Mouse (Mus musculus): Measurements from ENCODE around the gene Rgs9. TPM values are rescaled to one million over a fixed set of nuclear protein-coding genes. Genes with fewer than 3 reads are reported as not detected.
"Not testable (repeated sequence)": the region's sequence is repeated elsewhere in the genome, so short reads cannot be mapped to it uniquely, and the experiment has no call there.

Rgs9 gene
- polyA plus RNA-seq, 1 experiment from 2014 or later: 0.73 TPM

DNA sequence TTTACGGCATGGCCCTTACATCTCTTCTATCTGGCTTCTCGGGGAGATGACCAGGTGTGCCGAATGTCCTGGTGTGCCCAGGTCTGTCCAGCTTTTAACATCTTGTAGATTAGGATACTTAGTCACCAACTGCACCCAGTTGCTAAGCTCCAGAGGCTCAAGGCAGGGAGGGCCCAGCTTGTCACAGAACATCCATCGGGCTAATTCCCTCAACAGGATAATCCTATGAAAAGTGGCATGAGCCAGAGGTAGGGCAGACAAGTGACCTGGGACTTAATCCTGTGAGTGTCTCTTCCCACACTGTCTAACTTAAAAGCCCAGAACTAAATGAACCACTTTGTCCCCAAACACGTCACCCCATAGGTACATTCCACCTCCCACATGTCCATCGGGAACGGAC, 898 bp downstream of the Rgs9 start:
- Histone ChIP-seq H3K4me3 (ENCODE audit: low read depth, low read length) (no peak overlapping the region), H3K4me2 (replicated peaks; ENCODE audit: low read depth) (no peak overlapping the region; the same call in 1 of the 2 replicates), H3K36me3 (ENCODE audit: control insufficient read depth, insufficient read depth, low read length) (no peaks in the 10 kb centered on the region), H3K27ac (replicated peaks) (no peak overlapping the region), H3K27me3 (ENCODE audit: control insufficient read depth, insufficient read depth, low read length) (no peaks in the 10 kb centered on the region), H3K9me3 (ENCODE audit: control insufficient read depth, low read length) (no peaks in the 10 kb centered on the region), H3K9ac (ENCODE audit: low read length) (no peak overlapping the region), H3K4me1 (replicated peaks; ENCODE audit: control insufficient read depth, insufficient read depth) (no peaks in the 10 kb centered on the region)
- ATAC-seq (ENCODE audit: low FRiP score, low TSS enrichment): no peak
- WGBS: 82% methylated on average over 7 of the region's 7 CpGs
- no peak for DNase-seq (ENCODE audit: low spot score)
- TF ChIP-seq EP300 (optimal IDR thresholded peaks at IDR 0.05): no peak
- TF ChIP-seq CTCF (IDR thresholded peaks at IDR 0.05; ENCODE audit: low read depth): no peak

DNA sequence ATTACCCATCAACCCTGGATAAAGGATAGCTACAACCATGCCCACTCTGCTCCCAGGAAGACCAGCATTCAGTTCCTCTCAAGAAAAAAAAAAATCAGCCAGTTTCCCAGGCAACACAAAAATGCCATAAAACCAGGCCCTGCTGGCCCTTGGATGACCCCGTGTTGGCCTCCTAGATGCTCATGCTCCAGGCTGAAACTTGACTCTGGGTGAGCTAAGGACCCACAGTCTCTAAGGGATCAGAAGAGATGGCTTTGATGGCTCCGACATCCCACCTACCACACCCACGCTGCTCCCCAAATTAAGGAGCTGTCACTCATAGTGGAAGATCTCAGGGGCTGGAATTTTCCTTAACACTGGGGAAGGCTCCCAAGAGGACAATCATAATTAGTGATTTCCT, 5.9 kb downstream of the Rgs9 start:
- Histone ChIP-seq H3K9ac (ENCODE audit: low read length) (no peak overlapping the region), H3K4me1 (replicated peaks; ENCODE audit: control insufficient read depth, insufficient read depth) (no peaks in the 10 kb centered on the region), H3K36me3 (ENCODE audit: control insufficient read depth, insufficient read depth, low read length) (no peaks in the 10 kb centered on the region), H3K27ac (replicated peaks) (no peak overlapping the region), H3K4me2 (replicated peaks; ENCODE audit: low read depth) (no peak overlapping the region), H3K27me3 (ENCODE audit: control insufficient read depth, insufficient read depth, low read length) (no peaks in the 10 kb centered on the region), H3K4me3 (ENCODE audit: low read depth, low read length) (no peak overlapping the region), H3K9me3 (ENCODE audit: control insufficient read depth, low read length) (no peaks in the 10 kb centered on the region)
- TF ChIP-seq CTCF (IDR thresholded peaks at IDR 0.05; ENCODE audit: low read depth): no peak
- no peak for TF ChIP-seq EP300 (optimal IDR thresholded peaks at IDR 0.05)
- WGBS: 39% methylated on average over 3 of the region's 3 CpGs
- ATAC-seq (ENCODE audit: low FRiP score, low TSS enrichment): no peak
- DNase-seq (ENCODE audit: low spot score): no peak

DNA sequence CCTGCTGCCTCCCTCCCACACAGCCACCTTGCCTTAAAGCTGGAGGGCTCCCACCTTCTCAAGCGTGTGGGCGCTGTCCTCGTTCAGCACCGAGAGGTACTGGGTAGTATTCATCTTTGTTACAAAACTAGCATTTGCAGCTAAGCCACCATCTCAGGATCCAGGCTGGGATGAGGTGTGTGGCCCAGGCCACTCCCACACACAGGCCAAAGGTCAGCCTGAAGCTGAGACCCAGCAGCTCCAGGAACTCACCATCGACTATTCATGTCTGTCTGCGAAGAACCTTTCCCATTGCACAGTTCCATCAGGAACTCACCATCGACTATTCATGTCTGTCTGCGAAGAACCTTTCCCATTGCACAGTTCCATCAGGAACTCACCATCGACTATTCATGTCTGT, 8.6 kb downstream of the Rgs9 start:
- DNase-seq (ENCODE audit: low spot score); H3K27ac ChIP-seq (replicated peaks); H3K4me1 ChIP-seq (replicated peaks; ENCODE audit: control insufficient read depth, insufficient read depth); H3K36me3 ChIP-seq (ENCODE audit: control insufficient read depth, insufficient read depth, low read length); H3K9me3 ChIP-seq (ENCODE audit: control insufficient read depth, low read length); H3K4me2 ChIP-seq (replicated peaks; ENCODE audit: low read depth); ATAC-seq (ENCODE audit: low FRiP score, low TSS enrichment); H3K9ac ChIP-seq (ENCODE audit: low read length); H3K4me3 ChIP-seq (ENCODE audit: low read depth, low read length); H3K27me3 ChIP-seq (ENCODE audit: control insufficient read depth, insufficient read depth, low read length): not testable (repeated sequence)
- 93% methylated on average over 9 of the region's 9 CpGs for WGBS

DNA sequence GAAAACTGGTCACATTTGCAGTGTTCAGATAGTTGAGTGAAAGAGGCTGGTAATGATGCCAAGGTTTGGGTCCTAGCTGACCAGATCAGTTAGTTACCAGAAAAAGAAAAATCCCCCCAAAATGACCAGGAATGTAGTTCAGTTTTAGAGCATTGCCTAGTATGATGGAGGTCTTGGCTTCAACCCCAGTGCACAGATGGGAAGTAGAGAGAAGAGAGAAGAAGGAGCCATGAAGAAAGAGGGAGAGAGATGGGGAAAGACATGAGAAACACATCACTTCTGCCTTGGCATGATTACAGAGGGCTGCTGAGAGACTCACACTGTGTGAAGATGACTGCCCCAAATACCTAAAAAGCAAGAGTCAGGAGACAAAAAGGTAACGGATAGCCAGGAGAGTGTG, 13.1 kb downstream of the Rgs9 start:
- DNase-seq (ENCODE audit: low spot score): no peak
- Histone ChIP-seq H3K27ac (replicated peaks) (no peak overlapping the region), H3K27me3 (ENCODE audit: control insufficient read depth, insufficient read depth, low read length) (no peaks in the 10 kb centered on the region), H3K9me3 (ENCODE audit: control insufficient read depth, low read length) (no peaks in the 10 kb centered on the region), H3K36me3 (ENCODE audit: control insufficient read depth, insufficient read depth, low read length) (no peaks in the 10 kb centered on the region), H3K4me3 (ENCODE audit: low read depth, low read length) (no peak overlapping the region), H3K9ac (ENCODE audit: low read length) (no peak overlapping the region), H3K4me2 (replicated peaks; ENCODE audit: low read depth) (no peak overlapping the region), H3K4me1 (replicated peaks; ENCODE audit: control insufficient read depth, insufficient read depth) (no peaks in the 10 kb centered on the region)
- no peak for ATAC-seq (ENCODE audit: low FRiP score, low TSS enrichment)
- 69% methylated on average over 1 of the region's 1 CpGs for WGBS
- no peak for TF ChIP-seq CTCF (IDR thresholded peaks at IDR 0.05; ENCODE audit: low read depth)
- TF ChIP-seq EP300 (optimal IDR thresholded peaks at IDR 0.05): no peak

DNA sequence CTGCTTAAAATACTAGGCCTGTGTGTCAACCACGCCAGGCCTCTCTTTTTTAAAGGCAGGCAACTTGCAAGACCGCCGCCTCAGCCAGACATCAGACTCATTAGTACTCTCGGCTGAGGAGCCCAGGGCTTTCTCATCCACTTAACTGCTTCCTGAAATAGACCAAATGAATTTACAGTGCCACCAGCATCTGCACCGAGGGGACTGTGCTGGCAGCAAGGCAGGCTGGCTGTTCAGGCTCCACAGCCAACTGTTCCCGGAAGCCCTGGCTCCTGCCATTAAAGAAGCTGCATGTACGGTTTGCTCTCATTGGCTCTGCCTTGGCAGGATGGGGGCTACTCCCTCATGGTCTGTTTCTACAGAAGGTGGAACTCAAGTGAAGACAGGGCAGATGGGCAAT, 19.7 kb downstream of the Rgs9 start:
- no peaks in the 10 kb centered on the region for H3K36me3 ChIP-seq (ENCODE audit: control insufficient read depth, insufficient read depth, low read length)
- H3K9me3 ChIP-seq (ENCODE audit: control insufficient read depth, low read length): no peaks in the 10 kb centered on the region
- DNase-seq (ENCODE audit: low spot score) (no peak), ATAC-seq (ENCODE audit: low FRiP score, low TSS enrichment) (no peak)
- TF ChIP-seq CTCF (IDR thresholded peaks at IDR 0.05; ENCODE audit: low read depth): no peak
- no peak for TF ChIP-seq EP300 (optimal IDR thresholded peaks at IDR 0.05)
- no peaks in the 10 kb centered on the region for H3K4me1 ChIP-seq (replicated peaks; ENCODE audit: control insufficient read depth, insufficient read depth)
- no peak overlapping the region for H3K9ac ChIP-seq (ENCODE audit: low read length)
- no peak overlapping the region for H3K4me3 ChIP-seq (ENCODE audit: low read depth, low read length)
- no peak overlapping the region for H3K27ac ChIP-seq (replicated peaks)
- 62% methylated on average over 7 of the region's 7 CpGs for WGBS
- no peak overlapping the region for H3K4me2 ChIP-seq (replicated peaks; ENCODE audit: low read depth)
- H3K27me3 ChIP-seq (ENCODE audit: control insufficient read depth, insufficient read depth, low read length): no peaks in the 10 kb centered on the region

DNA sequence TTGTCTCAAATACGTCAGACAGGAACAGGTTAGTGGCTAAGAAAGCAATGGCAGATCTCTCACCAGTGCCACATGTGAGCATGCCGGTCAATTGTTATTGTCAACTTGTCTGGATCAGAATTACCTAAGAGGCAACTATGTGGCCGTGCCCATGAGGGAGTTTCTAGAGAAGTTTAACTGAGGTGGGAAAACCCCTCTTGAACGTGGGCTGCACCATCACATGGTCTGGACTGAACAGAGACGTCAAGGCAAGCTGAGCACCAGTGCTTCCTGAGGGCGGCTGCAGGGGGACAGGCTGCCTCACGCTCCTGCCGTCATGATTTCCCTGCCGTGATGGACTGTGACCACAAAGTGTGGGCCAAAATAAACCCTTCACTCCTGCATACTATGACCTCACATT, 26.5 kb downstream of the Rgs9 start:
- H3K36me3 ChIP-seq (ENCODE audit: control insufficient read depth, insufficient read depth, low read length): no peaks in the 10 kb centered on the region
- H3K9me3 ChIP-seq (ENCODE audit: control insufficient read depth, low read length): no peaks in the 10 kb centered on the region
- 88% methylated on average over 9 of the region's 9 CpGs for WGBS
- no peak overlapping the region for H3K4me3 ChIP-seq (ENCODE audit: low read depth, low read length)
- TF ChIP-seq CTCF (IDR thresholded peaks at IDR 0.05; ENCODE audit: low read depth): no peak
- TF ChIP-seq EP300 (optimal IDR thresholded peaks at IDR 0.05): no peak
- H3K9ac ChIP-seq (ENCODE audit: low read length): no peak overlapping the region
- H3K4me2 ChIP-seq (replicated peaks; ENCODE audit: low read depth): no peak overlapping the region
- H3K27me3 ChIP-seq (ENCODE audit: control insufficient read depth, insufficient read depth, low read length): no peaks in the 10 kb centered on the region; the same call in 1 of the 2 replicates
- no peaks in the 10 kb centered on the region for H3K4me1 ChIP-seq (replicated peaks; ENCODE audit: control insufficient read depth, insufficient read depth)
- no peak for DNase-seq (ENCODE audit: low spot score)
- no peak overlapping the region for H3K27ac ChIP-seq (replicated peaks)
- no peak for ATAC-seq (ENCODE audit: low FRiP score, low TSS enrichment)
